Mouse (Mus musculus) urinary bladder, postnatal 14 days (tissue): ENCODE results near the gene Gimap1.

Experiments used
- DNase-seq: peaks from one replicate; pipeline ENCODE4 v3.0.0; 2021; ENCODE audit warnings: low spot score

The Gimap1 gene

DNA sequence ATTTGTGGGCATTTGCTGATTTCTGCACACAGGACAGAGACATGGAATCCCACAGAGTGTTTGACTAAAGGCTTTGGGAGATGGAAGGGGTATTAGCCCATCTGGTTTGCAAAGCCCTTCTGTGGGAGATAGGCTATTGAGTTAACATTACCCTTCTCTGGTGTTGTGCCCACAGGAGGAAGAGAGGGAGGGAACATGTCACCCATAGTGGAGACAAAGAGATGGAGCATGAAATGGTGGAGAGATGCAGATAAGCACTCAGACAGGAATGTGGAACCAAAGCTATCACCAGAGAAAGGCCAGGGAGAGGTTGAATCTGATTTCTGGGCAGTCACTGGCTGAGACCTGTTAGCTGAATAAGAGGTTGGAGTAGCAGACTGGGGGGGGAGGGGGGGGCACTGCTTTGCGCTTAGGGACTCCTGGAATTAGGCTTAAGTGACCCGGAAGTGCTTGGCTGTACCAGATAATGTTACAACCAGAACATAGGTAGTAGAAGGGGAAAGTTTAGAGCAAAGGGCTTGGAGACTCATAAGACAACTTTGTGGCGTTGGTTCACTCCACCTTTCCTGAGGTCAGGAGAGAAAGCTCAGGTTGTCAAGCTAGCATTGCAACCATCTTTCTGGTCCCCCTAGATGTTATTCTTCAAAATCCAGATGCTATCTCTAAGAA is 1.8 kb downstream of the Gimap1 start:
- no peak for DNase-seq

DNA sequence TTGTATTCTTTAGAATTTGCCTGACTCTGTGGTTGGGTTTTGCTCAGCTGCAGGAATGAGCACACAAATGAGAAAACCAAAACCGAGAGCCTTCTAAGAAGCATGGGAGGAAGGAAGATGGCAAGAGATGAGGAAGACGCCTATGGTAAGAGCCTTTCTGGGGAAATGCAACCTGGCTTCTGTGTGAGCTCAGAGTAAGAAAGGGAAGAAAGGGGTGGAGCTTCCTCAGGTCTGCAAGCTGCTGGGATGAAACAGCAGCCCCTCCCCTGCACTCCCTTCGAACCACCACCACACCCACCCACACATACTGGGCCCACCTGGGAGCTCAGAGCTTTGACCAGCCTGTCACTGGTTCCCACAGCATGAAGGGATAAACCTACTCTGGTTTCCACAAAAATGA is 2.4 kb downstream of the Gimap1 start:
- no peak for DNase-seq

DNA sequence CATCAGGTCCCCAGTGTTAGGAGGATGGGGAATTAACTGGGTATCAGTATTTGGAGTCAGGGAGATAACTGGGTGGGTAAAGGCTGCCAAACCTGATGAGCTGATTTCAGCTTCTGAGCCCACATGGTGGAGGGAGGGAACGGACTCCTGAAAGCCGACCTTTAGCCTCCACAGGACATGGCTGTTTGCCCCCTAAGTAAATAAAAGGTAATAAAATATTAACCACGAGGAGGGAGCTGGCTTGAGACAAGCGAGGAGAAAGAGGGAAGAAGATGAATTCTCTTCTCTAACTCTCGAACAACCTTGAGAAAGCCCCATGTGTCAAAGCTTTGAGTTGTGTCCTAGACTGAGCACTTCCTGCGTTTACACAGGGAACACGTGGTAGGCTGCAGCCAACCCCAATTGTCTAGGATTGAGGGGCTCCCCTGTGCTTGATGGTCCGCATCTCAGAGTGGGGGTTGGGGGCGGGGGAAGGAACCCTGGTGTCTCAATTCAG is 2.9 kb downstream of the Gimap1 start:
- DNase-seq: no peak

DNA sequence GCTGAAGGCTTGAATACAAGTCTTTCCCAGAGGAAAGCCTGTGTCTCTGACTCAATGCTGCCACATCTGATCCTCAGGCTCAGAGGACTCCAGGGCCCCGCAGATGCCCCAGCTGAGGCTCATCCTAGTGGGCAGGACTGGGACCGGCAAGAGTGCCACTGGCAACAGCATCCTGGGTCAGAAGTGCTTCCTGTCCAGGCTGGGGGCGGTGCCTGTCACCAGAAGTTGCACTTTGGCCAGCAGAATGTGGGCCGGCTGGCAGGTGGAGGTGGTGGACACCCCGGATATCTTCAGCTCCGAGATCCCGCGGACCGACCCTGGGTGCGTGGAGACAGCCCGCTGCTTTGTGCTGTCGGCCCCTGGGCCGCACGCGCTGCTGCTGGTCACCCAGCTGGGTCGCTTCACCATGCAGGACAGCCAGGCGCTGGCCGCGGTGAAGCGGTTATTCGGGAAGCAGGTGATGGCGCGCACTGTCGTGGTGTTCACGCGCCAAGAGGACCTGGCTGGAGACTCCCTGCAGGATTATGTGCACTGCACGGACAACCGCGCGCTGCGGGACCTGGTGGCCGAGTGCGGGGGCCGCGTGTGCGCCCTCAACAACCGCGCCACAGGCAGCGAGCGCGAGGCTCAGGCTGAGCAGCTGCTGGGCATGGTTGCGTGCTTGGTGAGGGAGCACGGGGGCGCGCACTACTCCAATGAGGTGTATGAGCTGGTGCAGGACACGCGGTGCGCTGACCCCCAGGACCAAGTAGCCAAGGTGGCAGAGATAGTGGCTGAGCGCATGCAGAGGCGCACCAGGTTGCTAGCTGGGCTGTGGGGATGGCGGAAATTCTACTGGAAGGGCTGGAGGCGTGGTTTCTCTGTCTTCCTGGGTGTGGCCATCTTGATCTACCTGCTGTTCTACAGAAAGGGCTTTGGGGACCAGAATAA is 3.8 kb downstream of the Gimap1 start:
- DNase-seq: no peak

DNA sequence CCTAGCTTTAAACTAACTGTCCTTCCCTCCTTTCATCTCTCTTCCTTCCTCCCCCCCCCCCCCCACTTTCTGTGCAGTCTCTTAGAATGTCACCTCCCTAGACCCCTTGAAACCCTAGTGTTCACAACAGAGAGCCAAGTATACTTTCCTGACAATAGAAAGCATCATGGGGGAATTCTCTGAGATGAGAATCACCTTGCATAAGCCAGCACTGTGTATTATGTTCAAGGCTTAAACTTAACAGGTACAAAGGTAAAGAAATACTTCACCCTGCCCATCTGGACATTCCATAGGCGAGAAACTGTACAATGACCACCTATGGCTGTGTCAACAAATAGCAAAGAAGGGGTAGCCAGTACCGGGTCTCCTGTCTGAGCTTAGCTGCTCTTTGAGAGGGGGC is 6.6 kb downstream of the Gimap1 start:
- no peak for DNase-seq

DNA sequence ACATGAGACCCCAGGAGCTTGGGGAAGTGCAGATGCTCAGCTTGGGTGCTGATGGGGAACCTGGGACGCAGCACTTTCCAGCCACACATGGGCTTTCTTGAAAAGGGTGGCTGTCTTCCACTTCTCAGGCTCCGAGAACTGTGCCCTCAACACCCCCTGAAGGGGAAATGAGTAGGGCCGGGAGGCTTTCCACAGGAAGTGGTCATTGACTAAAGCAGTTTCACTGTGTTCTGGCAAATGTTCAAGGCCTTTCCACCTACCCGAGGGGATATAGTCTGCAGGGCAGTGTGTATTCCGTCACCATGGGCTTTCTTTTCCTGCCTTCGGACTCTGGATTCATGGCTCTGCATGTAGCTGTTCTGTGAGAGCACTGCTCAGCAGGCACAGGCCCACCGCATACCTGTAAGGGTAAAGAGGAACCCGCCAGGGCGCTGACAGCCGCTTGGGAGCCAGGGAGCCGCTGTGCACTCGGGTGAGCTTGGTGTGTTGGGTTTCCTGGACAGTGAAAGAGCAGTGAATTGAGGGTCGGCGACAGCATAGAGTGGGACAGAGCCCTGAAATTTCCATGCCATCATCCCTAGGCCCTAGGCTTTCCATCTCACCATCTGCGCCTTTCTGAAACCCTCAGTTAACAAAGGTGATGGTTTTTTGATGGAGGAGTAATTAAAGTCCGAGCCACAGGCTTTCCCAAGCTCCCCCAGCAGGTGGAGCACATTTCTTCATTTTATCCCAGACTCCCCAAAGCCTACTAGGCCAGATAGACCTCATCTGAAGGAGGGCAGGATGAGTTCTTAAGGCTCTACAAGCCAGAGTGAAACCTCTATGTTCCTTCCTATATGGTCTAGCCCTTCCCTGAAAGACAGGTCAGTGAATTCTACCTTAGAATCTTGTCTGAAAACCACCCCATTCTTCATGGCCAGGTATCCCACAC is 7.4 kb downstream of the Gimap1 start, which contains the start of gene Gimap5:
Gimap5 (plus strand) TSS at position 239 of the 931 bp plus-strand sequence.
- DNase-seq: peak; percentile 27

DNA sequence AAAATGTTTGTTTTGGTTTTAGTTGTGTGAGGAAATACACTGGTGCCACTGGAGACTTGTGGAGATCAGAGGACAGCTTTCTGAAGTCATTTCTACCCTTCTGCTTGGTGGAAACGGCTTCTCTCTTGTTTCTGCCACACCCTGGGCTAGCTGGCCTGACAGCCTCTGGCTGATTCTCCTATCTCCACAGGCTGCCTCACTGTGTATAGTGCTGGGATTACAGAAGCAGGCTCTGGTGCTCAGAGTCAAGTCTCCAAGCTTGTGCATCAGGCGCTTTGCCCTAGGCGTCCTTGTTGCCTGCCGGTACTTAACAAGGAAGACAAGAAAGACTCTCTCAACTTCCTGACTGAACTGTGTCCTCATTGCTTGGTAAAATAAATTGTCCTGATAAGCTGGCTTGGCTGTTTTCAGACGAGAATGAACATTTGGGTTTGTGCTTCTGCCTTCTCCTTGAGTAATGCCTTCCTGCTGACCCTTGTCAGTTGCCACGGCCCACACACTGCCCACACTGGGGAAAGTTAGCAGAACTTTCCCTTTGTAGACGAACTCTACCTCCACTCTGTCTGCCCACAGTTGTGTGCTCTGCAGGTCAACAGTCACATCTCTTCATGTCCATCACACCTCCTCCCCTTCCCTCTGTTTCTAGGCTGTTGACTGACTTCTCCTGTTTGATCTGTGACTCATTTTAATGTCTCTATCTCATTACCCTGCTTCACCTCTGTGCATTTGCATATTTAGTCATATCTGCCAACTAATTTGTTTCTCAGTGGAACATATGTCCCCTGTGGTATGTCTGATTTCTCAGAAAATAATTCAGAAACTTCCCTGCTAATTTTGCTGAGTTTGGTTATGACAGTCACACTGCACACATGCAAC is 8.5 kb downstream of the Gimap1 start:
- DNase-seq: peak; percentile 24

DNA sequence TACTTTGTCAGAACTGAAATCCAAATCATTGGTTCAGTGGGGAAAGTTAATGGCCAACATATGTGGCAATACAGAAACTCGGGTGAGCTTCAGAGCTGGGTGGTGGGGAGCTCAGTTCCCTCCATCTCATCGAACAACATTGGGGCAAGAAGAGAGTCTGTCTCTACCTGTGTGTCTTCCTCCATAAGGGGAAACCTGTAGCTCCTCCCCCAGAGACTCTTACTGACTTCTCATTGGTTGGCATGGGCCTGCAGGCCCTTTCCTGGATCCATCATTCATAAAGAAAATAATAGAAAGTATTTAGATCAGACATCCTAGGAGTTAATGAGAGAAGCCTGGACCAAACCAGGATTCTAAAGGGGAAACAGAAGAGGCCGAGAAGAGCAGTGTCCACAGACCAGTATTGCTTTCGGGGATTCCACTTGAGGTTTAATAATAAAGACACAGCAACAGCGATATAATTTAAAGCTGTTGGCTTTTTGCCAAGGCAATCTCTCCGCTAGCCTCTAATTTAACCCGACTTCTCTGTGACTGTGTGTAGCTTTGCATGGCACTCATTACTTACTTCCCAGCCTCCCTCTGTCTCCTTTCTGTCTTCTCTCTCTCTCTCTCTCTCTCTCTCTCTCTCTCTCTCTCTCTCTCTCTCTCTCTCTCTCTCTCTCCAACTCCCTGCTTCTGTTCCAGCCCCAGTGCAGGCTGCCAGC is 24.9 kb downstream of the Gimap1 start:
- DNase-seq: no peak

DNA sequence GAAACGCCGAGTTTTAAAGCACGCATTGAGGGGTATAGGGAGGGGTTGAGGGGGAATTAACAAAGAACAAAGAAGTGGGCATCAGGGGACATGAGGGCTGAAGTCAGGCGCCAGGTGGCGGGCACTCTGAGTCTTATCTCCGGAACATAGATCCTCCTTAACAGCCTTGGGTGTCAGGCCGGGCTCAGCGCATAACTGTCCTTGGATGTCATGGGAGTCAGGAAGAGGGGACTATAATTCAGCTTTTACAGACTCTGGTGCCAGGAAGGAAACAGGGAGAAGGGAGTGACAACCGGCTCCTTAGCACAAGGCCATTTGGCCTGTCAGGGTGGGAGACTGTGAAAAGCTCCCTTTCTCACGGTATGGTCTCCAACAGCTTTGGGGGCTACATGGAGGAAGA is 25.6 kb downstream of the Gimap1 start:
- DNase-seq: no peak

DNA sequence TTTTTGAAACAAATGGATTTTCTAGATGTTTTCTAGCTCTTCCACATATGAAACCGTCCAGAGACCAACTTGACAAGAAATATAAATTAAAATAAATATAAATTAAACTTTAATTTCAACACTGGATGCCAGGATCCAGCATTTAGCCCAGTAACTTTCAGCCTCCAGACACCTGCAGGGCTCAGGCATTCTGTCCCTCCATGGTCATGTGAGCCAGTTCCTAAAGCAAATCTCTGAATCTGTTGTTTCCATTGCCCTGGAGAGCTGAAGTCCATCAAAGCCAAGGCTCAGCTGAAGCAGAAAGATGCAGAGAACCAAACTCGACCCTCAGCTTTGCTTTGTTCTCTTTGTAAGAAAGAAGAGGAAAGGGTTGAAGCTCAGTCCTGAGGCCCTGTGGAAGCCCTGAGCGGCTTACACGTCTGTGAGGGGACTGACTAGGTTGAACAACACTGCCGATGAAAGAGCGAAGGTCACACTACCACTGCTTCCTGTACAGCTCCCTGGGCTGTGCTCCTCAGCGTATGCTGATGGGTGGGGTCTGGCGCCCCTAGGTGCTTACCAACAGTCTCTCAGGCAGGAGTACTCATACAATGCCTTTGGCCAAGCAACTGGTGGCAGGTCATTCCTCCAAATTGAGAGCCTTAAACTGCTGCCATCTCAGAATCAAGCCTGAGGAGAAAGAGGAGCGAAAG is 29.5 kb downstream of the Gimap1 start:
- DNase-seq: no peak

DNA sequence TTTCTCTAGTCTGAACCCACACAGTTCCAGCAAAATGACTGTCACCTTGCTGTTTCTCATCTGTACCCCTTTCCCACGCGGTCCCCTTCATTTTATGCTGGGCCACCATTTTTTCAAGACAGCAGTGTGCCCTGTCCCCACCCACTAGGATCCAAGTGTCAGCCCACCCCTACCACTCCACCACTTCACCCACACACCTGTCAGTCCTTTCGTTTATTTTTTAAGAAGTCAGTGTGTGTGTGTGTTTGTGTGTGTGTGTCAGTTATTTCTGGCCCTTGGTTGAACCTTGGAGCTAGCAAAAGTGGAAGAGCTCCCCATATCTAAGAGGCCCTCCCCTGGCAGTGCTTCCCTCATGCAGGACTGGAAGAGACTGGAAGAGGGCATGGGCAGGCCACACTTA is 30.1 kb downstream of the Gimap1 start:
- DNase-seq: no peak

DNA sequence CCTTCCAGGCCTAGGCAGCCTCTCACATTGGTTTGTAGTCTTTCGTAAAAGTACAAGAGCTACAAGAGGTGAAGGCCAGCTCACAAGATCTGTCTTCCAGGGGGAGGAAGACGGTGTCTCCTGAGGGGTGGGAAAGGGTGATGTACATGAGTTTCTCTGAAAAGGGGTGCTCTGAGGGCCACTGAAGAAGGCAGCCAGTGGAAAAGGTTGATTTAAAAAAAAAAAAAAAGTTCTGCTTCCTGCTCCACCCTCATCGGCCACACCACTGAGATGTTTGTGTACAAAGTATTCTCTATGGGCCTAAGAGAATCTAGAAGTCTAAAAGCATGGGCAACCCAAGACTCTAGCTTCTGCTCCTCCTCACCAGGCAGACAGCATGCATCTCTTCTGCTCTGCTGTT is 31.8 kb downstream of the Gimap1 start, which contains the start of gene Gimap3:
Gimap3 (minus strand) TSS at position 156 of the 400 bp plus-strand sequence.
- no peak for DNase-seq

DNA sequence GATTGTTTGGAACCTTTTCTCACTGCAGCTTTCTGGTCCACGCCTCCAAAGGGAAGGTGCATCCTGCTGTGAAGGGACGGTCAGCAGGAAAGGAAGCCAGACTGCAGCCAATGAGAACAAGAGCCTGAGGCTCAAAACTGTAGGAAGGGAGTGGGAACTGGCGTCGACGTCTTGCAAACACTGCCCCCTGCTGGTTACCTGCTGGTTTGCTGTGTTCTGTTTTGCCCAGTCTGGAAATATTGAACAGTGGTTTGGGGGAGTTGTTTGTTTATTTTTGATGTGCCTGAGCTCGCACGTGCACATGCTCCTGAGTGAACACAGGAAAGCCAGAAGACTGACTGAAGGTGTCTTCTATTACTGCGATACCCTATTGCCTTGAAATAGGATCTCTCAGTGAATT is 33.2 kb downstream of the Gimap1 start:
- DNase-seq: peak; percentile 81

DNA sequence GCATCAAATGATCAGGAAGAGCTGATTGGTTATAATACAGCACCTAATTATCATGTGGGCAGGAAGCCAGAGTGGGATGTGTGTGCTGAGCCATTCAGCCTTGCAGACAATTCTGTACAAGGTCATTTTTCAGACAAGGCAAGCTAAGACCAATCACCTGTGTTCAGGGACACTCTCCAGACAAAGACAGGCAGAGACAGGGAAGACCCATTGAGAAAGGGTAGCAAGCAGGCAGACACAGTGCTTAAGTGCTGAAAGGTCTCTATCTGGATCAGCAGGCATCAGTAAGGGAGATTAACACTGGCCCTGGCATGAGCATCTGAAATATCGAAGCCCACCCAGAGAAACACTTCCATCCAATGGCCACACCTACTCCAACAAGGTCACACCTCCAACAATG is 45.6 kb downstream of the Gimap1 start:
- no peak for DNase-seq

DNA sequence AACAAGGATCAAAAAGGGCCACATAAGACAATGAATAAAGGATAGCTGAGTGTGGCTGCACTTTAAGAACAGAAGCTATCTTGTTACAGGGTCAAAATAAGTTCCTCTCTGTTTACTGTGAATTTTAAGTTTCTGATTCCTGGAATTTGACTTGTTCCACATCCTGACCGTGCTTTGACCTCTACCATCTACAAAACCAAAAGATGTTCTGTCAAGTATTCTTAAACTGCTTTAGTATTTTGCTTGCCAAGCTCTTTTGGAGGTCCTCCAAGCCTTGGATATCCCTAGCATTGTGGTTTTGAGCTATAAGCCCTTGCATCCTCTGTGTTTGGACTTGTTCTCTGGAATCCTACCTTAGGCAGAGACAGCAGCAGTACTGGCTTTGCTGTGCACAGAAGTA is 46.3 kb downstream of the Gimap1 start:
- peak; percentile 45 for DNase-seq

DNA sequence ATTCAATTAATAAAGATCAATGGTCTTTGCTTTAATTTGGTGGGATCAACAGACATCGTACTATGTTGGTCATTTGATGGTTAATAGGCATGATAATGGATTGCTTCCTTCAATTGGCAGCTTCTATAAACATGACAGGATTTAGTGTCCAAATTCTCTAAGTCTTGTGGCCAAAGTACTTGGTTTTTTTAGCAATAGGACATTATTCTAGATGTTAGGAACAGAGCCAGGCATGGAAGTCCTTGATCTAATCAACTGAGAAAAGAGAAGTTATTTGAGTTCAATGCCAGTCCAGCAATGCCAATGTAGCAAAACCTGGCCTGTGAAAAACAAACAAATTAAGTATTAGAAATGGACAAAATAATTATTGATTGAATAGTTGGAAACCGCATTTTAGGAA is 46.7 kb downstream of the Gimap1 start:
- no peak for DNase-seq

DNA sequence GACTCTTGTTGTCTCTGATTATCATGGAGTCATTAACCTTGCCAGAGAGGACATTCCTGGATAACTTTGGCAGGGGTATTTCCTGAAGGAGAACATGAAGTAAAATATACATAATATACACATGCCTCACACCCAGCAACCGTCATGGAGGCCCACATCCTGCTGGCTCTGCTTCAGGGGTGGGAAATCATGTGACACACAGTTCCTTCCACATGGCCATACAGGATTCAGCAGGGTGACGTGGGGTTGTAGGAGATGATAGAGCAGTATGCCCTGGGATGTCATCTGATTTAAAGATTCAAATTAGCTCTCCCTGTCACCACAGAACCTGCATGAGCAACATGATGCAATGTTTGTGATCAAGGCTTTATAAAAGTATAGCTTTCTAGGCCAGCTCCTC is 49.0 kb downstream of the Gimap1 start:
- DNase-seq: no peak
